Mouse (Mus musculus): Measurements from ENCODE around the gene Nup50. TPM values are rescaled to one million over a fixed set of nuclear protein-coding genes. Genes with fewer than 3 reads are reported as not detected.

Nup50 gene
- polyA plus RNA-seq, 1 experiment, result 14.1 TPM

DNA sequence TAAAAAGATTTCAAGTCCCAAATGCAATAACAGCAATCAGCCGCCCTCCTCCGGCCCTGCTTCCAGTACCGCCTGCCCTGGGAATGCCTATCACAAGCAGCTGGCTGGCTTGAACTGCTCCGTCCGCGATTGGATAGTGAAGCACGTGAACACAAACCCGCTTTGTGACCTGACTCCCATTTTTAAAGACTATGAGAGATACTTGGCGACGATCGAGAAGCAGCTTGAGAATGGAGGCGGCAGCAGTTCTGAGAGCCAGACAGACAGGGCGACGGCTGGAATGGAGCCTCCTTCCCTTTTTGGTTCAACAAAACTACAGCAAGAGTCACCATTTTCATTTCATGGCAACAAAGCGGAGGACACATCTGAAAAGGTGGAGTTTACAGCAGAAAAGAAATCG is 11.7 kb downstream of the Nup50 start:
- TF ChIP-seq GATA1 (IDR thresholded peaks at IDR 0.05; ENCODE audit: low read length), result no peak

GRCm38 (mm10) chr15:84940102-84940501 is 16.9 kb downstream of the Nup50 start:
- TF ChIP-seq GATA1 (IDR thresholded peaks at IDR 0.05; ENCODE audit: low read length), result no peak

- no peak for TF ChIP-seq GATA1 (IDR thresholded peaks at IDR 0.05; ENCODE audit: low read length)
Observed at GRCm38 (mm10) chr15:84942647-84943285, 19.6 kb downstream of the Nup50 start.

DNA sequence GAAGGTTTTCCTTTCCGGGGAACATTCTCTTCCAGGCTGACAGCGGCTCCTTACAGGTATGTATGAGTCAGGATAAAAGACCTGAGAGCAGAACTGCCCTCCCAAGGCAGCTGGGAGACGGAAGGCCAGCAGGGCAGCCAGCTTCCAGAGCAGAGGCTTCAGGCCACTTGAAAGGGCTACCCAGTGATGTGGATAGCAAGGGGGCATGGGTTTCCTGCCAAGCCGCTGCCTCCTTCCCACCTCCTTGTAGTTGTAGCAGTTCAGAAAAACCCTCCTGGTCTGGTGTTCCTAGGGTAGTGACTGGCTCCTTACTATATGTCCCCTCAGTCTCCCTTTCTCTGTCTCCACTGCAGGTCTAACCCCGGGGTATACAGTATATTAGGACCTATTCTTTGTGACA is 21.1 kb downstream of the Nup50 start:
- TF ChIP-seq GATA1 (IDR thresholded peaks at IDR 0.05; ENCODE audit: low read length), result no peak

GRCm38 (mm10) chr15:84948990-84949389 is 25.8 kb downstream of the Nup50 start:
- TF ChIP-seq GATA1 (IDR thresholded peaks at IDR 0.05; ENCODE audit: low read length), result no peak

DNA sequence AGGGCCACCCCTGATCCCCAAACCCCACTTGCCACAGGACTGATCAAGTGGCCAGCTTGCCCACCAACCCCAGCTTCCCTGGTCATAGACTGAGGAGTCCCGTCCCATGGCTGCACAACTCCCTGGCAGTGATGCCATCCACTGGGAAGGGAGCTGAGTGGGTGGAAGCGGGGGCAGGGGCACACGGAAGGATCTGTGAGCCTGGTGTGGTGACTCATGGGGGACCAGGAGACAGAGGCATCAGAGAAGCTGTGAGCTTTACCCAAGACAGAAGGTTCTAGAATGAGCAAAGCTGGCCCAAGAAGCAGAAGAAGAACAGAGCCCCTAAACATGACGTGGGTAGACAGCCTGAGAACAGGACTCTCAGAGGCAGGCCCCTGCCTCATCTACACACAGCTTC is 26.8 kb downstream of the Nup50 start:
- no peak for TF ChIP-seq GATA1 (IDR thresholded peaks at IDR 0.05; ENCODE audit: low read length)

DNA sequence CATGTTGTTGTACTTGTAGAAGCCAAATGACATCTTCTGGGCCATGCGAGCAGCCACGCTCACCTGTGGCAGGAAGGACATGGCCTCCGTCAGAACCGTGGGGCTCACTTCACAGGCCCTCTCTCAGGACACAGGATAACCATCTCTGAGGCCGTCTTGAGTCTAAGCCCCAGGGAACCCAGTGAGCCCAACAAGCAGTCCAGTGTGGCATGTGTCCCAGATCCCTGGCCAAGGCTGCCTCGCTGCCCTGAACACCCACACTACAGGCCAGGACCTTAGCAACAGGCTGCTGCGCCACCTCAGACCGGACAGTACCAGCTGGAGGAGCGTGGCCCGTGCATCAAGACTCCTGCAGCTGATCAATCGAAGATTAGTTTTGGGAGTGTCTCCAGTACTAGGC is 30.0 kb downstream of the Nup50 start:
- TF ChIP-seq GATA1 (IDR thresholded peaks at IDR 0.05; ENCODE audit: low read length), result no peak

DNA sequence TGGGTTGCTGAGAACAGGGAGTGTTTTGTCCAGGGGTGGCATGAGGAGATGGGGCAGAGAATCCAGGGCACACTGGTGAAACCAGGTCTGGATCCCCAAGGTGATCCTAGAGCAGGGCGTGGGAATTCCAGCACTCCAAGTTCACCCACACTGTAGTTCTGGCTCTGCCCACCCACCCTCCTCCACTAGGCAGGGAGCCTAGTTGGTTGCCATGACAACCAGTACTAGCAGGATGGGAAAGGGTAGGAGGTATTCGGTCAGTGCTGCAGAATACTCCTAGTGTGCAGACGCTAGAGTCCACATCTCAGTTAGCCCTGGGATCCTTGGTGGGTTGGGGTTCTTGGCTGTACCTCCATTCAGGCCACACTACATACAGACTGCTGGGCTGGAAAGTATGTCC is 34.6 kb downstream of the Nup50 start:
- TF ChIP-seq GATA1 (IDR thresholded peaks at IDR 0.05; ENCODE audit: low read length), result no peak

DNA sequence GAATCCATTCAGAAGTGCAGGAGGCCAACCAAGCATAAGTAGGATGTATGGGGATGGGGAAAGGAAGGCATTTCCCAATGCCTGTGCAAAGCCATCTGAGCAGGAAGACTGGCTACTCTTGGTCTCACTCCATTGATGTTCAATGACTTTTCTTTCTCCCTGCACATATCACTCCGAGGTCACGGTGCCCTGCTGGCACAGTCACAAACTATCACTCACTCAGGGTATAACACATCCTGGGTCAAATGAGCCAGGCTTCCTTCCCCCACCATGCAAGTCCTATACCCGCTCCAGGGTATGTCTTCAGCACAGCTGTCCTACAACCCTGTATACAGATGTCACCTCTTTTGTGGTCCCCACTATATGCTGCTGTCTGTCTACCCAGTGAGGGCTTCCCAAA is 35.1 kb downstream of the Nup50 start:
- TF ChIP-seq GATA1 (IDR thresholded peaks at IDR 0.05; ENCODE audit: low read length), result no peak

- TF ChIP-seq GATA1 (IDR thresholded peaks at IDR 0.05; ENCODE audit: low read length), result no peak
Observed at GRCm38 (mm10) chr15:84959891-84960290, 36.7 kb downstream of the Nup50 start.

DNA sequence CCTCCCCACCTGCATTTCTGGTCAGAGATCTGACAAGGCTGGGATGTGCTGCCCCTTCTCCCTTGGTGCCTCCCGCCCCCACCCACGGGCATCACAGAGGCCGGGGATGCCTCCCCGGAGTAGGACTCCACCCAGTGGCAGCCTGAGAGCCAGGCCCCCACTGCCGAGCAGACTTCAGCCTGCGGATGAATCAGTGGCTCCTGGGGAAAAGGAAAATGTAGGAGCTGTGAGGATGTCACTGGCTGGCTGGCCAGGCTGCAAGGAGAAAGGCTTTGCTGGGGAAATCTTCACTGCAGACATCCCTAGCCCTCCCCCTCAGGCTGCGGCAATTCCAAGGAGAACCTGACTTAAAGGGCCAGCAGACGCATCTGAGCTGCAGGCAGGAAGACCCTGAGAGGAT is 37.5 kb downstream of the Nup50 start:
- no peak for TF ChIP-seq GATA1 (IDR thresholded peaks at IDR 0.05; ENCODE audit: low read length)

GRCm38 (mm10) chr15:84962518-84962917 is 39.3 kb downstream of the Nup50 start:
- TF ChIP-seq GATA1 (IDR thresholded peaks at IDR 0.05; ENCODE audit: low read length), result no peak

GRCm38 (mm10) chr15:84964771-84965170 is 41.6 kb downstream of the Nup50 start:
- TF ChIP-seq GATA1 (IDR thresholded peaks at IDR 0.05; ENCODE audit: low read length), result no peak

DNA sequence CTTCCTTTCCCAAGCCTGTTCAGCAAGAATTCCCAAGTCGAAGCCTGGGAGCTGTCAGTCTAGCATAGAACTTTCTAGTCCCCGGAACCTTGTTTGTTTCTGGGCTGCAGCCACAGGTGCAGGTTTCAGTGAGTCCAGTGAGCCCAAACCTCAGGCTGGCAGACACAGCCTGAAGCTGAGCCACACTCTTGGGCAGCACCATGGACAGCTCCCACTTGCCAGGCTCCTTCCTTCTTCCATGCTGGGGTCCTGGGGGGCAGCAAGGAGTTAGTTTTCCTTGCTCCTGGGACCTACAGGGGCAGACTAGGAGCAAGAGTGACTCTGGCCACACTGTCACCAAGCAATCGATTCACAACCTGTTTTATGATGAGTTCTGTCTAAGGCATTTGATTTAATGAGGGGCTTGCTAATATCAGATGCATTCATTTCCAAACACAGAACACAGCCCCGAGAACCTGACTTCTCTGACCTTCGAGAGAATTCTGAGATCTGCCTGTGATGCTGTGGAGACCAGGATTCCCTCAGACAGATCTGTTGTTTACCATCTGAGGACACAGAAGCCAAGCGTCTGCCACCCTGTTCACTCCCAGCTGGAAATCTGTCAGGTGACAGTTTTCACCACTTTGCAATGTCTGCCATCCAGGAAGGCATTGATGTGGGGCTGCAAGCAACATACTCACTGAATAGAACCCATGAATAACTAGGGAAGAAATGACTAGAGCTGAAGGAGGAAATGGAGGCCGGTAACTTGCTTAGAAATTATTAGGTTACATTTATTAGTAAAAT is 42.6 kb downstream of the Nup50 start:
- TF ChIP-seq GATA1 (IDR thresholded peaks at IDR 0.05; ENCODE audit: low read length), result no peak

- no peak for TF ChIP-seq GATA1 (IDR thresholded peaks at IDR 0.05; ENCODE audit: low read length)
Observed at GRCm38 (mm10) chr15:84968534-84968933, 45.3 kb downstream of the Nup50 start.

DNA sequence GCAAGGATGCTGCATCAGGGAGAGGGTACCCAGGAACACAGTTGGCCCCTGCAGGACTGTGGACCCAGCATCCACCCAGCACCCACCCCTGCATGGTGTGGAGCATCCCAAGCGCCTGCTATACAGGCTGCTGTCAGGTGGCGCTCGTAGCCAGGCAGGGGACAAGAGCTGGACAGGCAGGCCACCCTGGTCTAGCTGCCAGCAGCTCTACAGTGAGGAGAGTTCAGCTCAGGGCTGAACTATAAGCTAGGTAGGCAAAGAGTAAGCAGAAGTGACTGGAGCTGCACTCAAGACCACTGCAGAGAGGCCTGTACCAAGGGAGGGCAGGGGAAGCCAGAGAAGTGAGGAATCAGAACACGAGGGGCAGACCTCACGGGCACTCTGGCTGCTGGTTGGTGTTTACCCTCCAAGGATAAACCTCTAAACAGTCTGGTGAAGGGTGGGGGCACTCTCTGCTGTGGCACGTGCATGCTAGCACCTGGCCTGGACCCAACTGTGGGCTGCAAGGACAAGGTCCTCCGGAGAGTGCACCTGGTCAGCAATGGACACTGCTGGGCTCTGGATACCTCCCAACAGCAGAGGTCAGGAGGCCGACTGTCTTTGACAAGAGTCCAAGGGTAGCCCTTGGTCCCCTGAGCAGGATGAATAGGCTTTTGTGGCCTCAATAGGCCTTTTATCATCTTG is 49.8 kb downstream of the Nup50 start:
- TF ChIP-seq GATA1 (IDR thresholded peaks at IDR 0.05; ENCODE audit: low read length), result no peak

GRCm38 (mm10) chr15:84973544-84973871 is 50.3 kb downstream of the Nup50 start:
- TF ChIP-seq GATA1 (IDR thresholded peaks at IDR 0.05; ENCODE audit: low read length), result no peak
